Mouse (Mus musculus) cerebellum, adult (tissue): Measurements from ENCODE around the gene Zhx3.

Experiments used
- ATAC-seq: cut with Nextera tagmentation; 2 replicates; pipeline ENCODE4 v1.9.2; 2017; ENCODE audit warnings: mild to moderate bottlenecking, moderate library complexity, mixed read lengths; ENCODE audit not compliant: insufficient number of reproducible peaks, low FRiP score, low TSS enrichment

Gene Zhx3

DNA sequence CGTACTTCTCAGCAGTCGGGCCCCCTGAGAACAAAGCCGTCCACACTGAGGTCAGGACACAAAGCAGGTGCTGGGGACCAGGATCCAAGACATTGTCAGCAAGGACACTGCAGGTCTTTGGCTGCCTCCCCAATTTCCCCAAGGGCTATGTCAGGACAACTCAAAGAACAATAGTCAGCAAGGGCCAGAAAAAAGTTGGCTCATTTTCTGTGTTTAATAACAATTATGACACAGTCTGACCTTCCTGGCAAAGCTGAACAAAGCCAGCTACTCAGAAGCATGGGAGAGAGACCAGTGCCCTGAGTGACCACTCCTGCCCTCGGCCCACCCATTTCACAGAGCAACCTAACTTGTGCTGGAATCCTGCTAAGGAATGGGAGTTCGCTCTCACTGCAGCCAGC lies 106.4 kb downstream of the Zhx3 start:
- ATAC-seq: peak; percentile 17; the same call in 1 of the 2 replicates

DNA sequence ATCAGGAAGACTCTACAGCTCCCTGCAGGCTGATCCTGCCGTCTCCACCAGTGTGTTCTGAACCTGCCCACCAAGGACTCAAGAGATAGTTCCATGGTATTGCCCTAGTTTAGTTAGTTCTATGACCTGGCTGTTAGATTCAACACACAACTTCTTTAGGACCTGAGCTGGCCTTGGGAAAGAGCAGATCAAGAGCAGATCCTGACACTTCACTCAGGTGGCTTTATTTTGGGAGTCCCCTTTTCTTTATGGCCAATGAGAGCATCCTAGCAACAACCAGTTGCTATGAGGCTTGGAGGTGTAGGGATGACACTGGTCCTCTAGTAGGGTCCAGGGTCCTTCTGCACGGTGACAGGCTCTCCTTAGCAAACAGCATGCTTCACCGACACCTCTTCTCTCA lies 107.7 kb downstream of the Zhx3 start:
- ATAC-seq: no peak

DNA sequence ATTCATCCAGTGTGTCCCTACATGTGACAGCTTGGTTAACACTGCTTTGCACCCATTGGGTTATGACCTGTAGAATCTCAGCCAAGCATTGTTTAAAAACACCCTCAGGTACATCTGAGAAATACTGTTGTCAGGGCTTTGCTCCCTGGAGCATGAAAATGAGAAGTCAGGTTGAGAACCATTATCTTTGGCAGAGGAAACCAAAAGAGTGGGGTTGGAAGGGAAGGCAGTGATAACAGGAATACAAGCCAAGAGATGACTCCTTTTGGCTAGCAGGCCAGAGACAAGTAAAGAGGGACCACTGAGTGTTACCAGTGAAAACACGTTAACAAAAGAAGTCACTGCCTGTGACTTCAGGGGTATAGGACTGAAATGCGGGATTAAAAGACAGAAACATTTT lies 108.4 kb downstream of the Zhx3 start:
- no peak for ATAC-seq

DNA sequence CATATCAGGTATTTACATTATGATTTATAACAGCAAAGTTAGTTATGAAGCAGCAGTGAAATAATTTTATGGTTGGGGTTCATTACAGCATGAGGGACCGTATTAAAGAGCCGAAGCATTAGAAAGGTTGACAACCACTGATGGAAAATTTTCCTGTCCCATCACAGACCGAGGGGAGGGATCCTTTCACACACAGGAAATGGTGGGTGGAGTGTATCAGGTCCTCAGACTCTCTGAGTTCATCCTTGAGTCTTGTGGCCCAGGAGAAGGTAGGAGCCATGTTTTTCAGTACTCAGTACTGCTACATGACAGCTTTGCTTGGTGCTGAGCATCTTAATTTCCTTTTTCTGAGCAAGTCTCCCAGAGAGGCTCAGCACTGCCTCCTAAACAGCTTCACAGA lies 109.0 kb downstream of the Zhx3 start:
- ATAC-seq: no peak

DNA sequence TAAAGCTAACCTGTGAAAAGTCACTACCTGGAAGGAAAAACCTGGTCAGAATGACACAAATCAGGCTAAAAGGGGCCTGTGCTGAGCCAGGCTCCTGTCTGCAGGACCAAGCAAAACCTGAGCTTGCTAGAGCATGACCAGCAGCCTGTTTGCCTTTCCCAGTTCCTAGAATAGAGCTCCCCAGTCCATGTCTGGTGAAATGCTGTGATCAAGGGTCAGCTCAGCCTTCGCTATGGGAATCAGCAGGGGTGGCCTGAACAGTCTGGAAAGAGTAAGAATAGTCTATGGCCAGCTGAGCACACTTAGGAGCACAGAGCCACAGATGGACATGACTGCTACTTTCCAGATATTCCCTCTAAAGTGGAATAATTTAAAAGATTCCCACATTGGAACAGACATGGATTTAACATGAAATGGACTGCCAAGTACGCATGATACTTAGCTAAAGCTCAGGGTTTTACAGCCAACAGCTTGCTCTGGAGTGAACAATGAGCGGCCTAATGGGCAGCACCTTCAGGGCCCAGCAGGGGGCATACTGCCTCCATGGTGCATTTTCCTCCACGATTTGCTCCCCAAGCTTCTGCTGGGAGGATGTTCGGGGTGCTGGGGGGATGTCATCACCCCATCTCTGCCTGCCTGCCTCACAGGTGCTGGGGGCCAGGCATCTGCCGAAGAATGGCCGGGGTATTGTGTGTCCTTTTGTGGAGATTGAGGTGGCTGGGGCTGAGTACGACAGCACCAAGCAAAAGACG lies 112.2 kb downstream of the Zhx3 start:
- 0 out of 2 replicates have a peak, but pooled peaks have one; percentile 5 for ATAC-seq

DNA sequence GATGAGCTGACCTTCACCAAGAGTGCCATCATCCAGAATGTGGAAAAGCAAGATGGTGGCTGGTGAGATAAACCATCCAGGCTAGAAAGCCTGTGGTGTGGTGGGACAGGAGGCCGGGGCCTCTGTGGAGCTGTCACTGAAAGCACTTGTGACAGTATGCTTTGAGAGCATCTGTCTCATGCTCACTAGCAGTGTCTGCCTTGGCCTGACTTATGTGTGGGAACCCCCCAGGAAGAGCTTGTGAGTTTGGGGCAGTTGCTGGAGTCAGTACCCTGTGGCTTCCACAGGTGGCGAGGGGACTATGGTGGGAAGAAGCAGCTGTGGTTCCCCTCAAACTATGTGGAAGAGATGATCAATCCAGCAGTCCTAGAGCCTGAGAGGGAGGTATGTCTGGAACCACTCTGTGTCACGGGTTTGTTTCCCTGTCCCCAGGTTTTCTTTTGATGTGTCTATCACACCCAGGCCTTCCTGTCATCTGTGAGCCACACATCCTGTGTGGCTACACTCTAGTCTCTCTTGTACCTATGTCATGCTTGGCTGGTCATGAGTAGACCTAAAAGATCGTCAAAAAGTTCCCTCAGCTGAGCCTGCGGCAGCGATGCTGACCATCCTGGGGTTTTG lies 116.1 kb downstream of the Zhx3 start:
- no peak for ATAC-seq

DNA sequence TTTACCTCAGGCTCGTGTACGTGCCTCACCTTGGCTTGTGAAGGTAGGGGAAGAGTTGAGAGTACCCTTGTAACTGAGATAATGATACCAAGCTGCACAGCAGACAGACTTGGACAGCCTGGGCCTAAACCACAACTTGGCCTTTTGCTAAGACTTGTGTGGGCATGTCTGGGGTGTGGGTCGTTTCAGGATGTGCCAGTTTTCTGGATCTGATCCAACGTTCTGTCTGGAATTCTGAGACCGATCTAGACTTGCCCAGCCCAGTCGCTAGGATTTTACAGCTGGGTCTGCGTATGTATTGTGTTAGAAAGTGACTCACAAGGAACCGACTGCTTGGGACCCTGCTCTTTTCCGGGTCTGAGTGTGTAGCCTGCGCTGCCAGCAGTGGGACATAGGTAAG lies 125.7 kb downstream of the Zhx3 start:
- no peak for ATAC-seq

DNA sequence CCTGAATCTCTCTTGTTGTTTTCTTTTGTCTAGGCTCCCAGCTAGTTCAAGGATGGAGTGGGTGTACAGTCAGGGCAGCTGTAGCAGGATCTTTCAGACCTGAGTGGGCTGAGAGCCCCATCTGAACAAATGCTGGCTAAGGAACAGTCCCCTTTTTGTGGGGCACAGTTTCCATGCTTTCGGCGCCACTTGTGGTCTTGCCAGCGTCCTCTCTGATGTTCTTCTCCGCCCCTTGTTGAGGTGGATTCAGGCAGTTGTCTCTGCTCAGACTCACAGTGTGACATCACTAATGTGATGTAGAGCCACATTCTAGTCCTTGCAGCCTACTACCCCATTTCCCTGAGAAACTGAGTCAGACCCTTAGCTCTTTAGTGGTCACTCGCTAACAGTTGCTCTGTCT lies 126.2 kb downstream of the Zhx3 start:
- no peak for ATAC-seq

DNA sequence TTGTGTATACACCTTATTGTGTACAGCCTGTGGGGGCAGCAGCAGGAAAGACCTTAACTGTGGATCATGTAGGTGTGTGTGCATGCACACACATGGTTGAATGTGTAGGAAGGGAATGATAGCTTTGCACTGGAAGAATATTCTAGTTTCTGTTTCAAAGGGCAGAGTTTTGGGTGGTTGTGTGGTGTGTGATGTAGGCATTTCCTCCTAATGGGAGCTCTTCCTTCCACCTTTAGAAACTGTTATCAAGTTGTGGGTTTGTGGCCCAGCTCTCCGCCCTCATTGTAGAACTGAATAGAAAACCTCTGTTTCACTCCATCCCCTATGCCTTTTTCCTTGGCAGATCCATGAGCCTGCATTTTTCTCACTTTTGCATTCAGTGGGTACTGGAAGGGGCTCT lies 127.3 kb downstream of the Zhx3 start:
- no peak for ATAC-seq

DNA sequence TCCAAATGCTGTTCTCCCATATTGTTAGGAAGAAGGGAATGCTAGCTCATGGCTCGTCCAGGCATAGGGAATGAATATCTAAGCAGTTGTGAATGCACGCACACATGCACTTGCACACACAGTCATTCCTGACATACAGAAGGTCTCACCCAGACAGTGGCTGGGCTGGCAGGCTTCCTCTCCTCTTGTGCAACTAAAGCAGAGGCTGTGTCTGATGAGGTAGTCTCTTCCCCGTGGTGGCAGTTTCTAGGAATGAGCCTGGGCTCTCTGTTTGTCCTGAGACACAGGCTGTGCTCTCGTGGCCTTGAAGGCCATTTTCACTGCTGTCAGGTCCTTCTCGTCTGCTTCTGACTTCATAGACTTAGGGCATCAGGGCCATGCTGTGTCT lies 128.0 kb downstream of the Zhx3 start:
- no peak for ATAC-seq

DNA sequence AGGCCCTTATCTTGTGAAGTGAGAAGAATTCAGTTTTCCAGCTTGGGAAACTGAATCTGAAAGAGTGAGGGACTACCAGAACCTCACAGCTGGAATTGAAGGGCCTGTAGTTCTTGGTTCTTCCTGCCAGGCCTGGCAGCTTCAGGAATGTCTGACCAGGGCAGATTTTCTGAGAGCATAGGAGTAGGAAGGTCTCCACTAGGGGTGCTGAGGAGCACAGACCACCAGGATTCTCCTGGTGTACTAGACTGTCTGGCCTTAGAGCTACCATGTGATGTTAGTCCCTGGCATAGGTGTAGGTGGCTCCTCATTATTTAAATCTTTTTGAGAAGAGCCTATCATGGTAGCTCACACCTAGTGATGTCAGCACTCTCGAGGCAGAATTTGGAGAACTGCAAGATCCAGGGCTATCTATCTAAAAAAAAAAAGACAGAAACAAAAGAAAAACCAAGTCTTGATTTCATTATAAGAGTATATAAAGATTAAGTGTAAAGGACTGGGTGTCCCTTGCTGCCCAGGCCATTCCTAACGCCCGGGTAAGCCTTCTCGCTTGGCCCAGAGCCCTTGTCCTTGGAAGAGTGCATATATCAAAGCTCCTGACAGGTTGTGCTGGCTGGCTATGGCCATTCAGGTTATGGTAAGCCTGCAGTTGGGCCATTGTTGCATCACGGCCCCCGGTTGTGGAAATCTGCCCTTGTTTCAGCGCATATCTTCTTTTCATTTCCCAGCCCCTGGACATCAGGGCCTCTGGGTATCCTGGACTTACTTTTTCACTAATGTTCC lies 128.6 kb downstream of the Zhx3 start:
- ATAC-seq: no peak

DNA sequence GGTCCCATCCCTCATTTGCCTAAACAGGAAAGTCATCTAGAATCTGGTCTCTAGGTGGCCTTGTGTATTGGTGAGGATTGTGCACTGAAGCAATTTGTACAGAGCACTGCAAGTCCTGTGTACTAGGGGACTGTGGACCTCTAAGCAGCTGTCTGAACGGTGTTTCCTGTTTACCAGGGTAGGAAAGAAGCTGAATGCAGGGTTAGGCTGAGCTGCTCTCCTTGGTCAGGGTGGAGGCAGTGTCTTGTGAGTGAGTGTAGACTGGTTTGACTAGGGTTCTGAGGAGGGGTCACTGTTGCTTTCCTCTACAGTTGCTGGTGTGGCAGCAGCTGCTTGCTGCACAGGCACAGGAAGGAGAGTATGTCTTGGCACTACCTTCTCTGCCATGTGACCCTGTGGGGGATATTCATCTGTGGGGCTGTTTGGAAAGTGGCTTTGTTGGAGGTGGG lies 130.6 kb downstream of the Zhx3 start:
- ATAC-seq: no peak

DNA sequence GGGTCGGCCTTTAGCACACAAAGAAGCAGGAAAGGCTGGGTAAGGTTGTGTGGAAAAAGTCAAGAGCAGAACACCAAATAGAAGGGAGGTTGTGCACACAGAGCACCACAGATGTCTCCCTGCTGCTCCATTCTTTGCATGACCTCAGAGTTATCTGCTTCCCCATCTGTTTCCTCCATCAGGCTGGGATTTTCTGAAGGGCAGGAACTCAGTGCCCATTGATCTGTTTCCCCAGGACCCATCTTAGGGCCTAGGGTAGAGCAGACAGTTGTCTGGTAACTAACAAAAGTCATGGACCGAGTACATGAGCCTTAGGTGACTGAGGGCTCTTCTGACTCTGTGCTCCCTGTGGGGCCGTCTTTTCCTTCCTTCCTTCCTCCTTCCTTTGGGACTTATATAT lies 131.2 kb downstream of the Zhx3 start:
- no peak for ATAC-seq

DNA sequence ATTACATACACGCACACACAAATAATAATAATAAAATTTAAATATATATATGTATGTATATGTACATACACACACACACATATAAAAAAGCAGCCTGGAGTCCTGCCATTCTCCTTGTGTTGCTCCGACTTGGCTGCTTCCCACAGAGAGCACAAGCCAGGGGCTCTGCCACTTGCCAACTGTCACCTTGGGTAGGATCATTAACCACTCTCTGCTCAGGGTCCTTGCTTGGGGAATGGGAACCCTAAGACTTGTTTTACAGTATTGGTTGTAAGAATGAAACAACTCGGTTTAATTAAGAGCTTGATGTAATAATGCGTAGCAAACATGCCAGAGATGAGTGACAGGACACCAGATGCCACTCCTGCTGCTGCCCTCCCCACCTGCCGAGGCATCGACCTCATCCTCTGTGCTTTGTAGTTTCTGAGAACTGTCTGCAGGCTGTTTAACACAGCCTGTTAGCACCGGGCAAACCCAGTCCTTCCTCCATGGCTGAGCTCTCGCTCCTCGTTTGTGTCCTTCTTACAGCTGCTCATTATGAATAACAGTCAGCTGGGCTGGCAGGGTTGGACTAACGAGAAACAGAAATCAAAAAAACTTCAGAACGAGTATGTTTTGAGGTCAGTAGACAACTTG lies 132.2 kb downstream of the Zhx3 start:
- no peak for ATAC-seq

DNA sequence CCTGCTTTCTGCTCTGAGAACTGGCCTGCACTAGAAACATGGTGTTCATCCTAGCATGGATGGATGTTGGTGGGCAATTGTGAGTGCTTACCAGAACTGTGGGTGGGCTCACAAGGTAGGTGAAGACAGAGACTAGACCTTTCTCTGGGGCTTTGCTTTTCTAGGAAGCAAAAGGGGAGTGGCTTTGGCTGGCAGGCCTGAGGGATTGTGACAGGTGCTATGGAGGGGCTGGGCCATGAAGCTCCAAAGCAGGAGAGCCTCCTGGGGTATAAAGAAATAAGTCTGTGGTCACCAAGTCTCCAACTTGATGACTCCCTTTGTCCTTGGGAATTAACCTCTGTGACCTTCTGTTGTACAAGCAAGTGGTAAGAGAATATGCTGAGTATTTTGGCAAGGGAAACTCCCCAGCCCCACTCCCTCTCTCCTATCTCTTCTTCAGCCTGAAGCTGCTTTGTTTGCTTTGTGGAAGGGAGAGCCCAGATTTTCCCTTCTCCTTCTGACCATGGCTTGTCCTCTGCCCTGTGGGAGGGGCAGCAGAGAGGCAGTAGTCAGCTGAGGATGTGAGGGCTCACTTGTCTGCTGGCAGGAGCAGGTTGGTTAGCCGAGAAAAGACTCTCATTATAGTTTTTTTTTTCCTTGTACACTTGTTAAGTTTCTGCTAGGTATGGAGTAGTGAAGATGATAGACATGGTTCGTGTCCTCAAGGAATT lies 133.0 kb downstream of the Zhx3 start:
- no peak for ATAC-seq

DNA sequence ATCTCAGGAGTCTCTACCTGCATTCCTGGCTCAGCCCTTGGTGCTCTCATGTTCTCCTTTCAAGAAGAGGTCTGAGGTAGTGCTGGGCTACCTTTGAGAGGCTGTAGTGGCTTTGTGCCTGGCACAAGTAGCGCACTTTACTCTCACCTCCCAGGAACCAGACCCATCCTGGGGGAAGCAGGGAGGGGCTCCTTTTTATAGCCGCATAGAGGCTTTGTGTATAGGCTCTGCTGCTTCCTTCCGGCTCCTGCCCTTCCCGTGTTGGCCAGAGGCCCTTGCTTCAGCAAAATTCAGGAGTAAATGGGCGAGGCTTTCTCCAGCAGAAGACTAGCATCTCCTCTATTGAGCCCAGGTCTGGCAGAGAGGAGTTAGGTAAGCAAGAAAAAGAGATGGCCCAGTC lies 134.4 kb downstream of the Zhx3 start:
- ATAC-seq: no peak

DNA sequence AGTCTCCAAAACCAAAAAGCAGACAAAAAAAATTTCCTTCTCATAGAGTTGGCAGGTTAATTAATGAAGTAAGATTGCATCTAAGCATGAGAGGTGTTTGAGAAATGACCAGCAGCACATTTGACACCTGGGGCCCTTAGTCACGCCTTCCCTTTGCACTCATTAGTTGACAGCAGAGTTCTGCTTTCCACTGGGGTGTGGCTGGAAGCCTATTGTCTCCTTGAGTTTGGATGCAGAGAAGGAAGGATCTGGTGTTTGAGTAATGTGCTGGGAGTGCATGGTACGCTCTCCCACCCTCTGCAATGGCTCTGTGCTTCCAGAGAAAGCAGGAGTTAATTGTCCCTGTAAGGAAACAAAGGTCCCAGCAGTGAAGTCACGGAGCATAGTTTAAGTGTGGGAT lies 136.3 kb downstream of the Zhx3 start:
- no peak for ATAC-seq

DNA sequence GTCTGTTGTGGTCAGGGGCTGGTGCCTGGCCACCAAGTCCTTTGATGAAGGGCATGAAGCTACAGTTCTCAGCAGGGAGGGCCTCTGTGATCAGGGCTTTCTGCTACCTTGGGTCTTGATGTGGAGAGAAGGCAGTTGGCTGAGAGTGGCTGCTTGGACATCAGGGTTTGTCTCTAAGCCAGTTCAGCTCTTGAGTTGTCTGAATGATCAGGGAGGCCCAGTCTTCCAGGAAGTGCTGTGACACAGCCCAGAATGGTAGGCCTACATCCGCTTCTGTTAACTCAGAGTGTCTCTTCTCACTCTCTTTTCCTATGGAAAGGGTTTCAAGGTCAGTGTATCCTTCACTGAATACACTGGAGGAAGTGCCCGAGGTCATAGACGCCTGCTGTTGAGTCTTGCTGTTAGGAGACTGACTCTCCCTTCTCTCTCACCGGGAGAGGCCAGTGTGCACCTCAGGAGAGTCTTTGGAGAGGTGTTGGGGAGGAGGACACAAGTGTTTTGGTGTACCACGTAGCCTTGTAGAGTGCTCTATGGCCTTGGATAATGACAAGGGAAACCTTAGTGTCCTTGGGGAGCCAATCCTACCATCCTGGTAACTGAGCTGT lies 137.0 kb downstream of the Zhx3 start:
- ATAC-seq: no peak

DNA sequence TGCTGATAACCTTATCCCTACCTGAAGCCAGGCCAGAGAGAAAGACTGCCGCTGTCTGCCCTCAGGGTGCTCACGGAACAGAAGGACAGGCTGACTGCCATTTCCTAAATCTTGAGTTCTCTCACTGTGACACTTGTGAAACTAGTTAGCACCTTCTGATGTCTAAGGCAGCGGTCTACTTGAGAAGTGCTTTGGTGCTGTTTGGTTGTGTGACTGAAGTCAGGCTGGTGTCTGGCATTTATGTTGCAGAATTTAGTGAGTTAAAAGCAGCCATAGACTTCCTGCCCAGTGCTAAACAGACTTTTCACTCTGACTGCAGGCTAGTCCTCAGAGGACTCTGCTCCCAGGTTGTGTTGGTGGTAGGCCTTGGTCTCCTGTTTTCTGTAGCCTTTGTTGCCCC lies 138.5 kb downstream of the Zhx3 start:
- ATAC-seq: no peak

DNA sequence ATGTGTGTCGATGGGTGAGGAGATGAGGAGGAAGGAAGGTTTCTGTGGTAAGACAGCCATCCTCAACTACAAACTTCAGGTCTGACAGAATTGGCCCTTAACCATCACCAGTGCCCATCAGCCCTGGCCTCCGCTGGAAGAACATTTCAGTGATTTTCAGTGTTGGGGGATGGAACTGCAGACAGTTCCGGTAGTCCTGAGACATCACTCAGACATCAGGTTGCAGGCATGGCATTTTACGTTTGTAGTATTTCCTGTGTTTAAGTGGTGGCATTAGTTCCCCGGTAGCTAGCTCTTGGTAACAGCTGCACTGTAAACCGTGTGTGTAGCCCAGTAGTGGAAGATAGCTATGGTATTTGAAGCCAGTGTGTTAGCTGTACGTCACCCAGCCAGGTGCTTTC lies 139.7 kb downstream of the Zhx3 start:
- no peak for ATAC-seq
